Mouse (Mus musculus): ENCODE results near the gene Grik1. TPM values are rescaled to one million over a fixed set of nuclear protein-coding genes. Genes with fewer than 3 reads are reported as not detected.

Grik1 gene
- polyA plus RNA-seq, 1 experiment from 2014 or later: 5.2 TPM

DNA sequence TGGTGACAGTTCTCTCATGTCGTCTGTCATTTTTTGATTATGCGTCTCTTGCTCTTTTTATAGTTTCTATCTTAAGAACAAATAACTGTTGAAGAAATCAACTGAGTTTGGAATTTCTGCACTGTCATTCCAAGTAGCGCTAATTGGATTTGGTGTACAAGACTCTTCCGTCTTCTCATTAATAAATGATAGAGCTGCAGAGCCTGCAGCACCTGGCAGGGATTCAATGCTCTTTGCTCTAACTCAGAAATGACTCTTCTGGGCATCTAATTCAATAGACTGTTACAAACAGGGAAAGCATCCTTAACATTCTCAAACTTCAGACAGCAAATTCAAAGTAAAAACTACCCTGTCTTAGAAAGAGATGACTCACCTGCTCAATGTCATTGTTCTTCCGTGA lies 376.3 kb downstream of the Grik1 start:
- ATAC-seq (ENCODE audit: low FRiP score, low read depth): no peak
- 94% methylated on average over 5 of the region's 5 CpGs for WGBS

DNA sequence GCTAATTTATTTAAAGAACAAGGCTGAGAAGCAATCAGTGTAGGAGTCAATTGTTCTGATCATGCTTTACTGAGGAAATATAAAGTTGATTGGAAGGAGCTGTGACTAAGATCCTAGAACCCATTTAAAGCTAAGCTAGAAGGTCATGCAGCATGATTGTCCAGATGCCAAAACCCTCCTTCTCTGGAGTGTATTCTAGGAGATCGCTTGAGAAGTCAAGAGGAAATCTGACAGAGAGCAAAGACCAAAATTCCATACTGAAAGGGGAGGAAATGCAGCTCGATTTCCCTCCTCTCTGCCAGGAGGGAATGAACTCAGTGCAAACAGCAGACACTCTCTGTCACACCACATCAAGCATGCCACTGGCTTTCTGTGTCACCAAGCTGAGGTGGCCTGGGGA lies 378.9 kb downstream of the Grik1 start:
- H3K4me1 ChIP-seq: peaks cover 5% of the 10 kb centered on the region; the same call in 1 of the 2 replicates
- no peak overlapping the region for H3K9ac ChIP-seq (replicated peaks)
- 77% methylated on average over 2 of the region's 2 CpGs for WGBS
- H3K27ac ChIP-seq (replicated peaks): no peak overlapping the region
- H3K36me3 ChIP-seq: no peaks in the 10 kb centered on the region
- no peaks in the 10 kb centered on the region for H3K27me3 ChIP-seq
- no peak for ATAC-seq (ENCODE audit: low FRiP score, low read depth)
- H3K4me2 ChIP-seq (replicated peaks): no peak overlapping the region
- no peaks in the 10 kb centered on the region for H3K9me3 ChIP-seq
- no peak overlapping the region for H3K4me3 ChIP-seq

More for the DNA sequence above, 376.3 kb downstream of the Grik1 start:
- Histone ChIP-seq H3K4me2 (replicated peaks) (no peak overlapping the region), H3K27ac (replicated peaks) (no peak overlapping the region), H3K27me3 (no peaks in the 10 kb centered on the region), H3K9me3 (no peaks in the 10 kb centered on the region), H3K36me3 (no peaks in the 10 kb centered on the region), H3K9ac (replicated peaks) (no peak overlapping the region), H3K4me1 (peaks cover 21% of the 10 kb centered on the region), H3K4me3 (no peak overlapping the region)

DNA sequence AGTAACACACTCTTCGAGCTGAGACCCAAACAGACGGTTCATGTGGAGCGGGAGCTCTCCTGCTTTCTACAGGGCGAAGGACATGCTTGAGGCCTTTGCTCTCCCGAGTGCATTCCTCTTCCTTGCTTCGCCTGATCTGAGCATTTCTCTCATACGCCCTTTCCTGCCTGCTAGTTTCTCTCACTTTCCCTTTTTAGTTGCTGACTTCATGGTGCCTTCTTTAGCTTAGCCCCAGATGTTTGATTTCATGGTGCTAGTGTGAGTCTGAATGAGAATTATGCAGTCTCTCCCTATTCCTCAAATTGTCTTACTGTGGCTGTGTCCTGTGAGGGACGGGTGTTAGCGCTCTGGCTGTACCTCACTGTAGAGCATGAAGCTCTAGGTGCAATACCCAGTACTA lies 388.0 kb downstream of the Grik1 start:
- no peak overlapping the region for H3K27ac ChIP-seq (replicated peaks)
- no peak overlapping the region for H3K4me2 ChIP-seq (replicated peaks)
- no peaks in the 10 kb centered on the region for H3K4me1 ChIP-seq
- 82% methylated on average over 9 of the region's 9 CpGs for WGBS
- no peak for ATAC-seq (ENCODE audit: low FRiP score, low read depth)
- H3K36me3 ChIP-seq: no peaks in the 10 kb centered on the region
- no peaks in the 10 kb centered on the region for H3K27me3 ChIP-seq
- H3K9ac ChIP-seq (replicated peaks): no peak overlapping the region
- H3K4me3 ChIP-seq: no peak overlapping the region
- H3K9me3 ChIP-seq: no peaks in the 10 kb centered on the region

DNA sequence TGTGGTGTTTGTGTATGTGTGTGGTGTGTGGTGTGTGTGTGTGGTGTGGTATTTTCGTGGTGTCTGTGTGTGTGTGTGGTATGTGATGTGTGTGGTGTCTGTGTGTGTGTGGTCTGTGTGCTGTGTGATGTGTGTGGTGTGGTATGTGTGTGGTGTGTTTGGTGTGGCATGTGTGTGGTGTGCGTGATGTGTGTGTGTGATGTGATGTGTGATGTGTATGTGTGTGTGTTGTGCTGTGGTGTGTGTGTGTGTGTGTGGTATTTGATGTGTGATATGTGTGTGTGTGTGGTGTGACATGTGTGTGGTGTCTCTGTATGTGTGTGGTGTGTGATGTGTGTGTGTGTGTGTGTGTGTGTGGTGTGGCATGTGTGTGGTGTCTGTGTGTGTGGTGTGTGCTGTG lies 388.9 kb downstream of the Grik1 start:
- no peaks in the 10 kb centered on the region for H3K27me3 ChIP-seq
- no peak overlapping the region for H3K4me3 ChIP-seq
- no peaks in the 10 kb centered on the region for H3K4me1 ChIP-seq
- no peaks in the 10 kb centered on the region for H3K9me3 ChIP-seq
- WGBS: 98% methylated on average over 2 of the region's 2 CpGs
- no peak overlapping the region for H3K4me2 ChIP-seq (replicated peaks)
- no peaks in the 10 kb centered on the region for H3K36me3 ChIP-seq
- H3K9ac ChIP-seq (replicated peaks): no peak overlapping the region
- H3K27ac ChIP-seq (replicated peaks): no peak overlapping the region
- no peak; the same call in 1 of the 2 replicates for ATAC-seq (ENCODE audit: low FRiP score, low read depth)

DNA sequence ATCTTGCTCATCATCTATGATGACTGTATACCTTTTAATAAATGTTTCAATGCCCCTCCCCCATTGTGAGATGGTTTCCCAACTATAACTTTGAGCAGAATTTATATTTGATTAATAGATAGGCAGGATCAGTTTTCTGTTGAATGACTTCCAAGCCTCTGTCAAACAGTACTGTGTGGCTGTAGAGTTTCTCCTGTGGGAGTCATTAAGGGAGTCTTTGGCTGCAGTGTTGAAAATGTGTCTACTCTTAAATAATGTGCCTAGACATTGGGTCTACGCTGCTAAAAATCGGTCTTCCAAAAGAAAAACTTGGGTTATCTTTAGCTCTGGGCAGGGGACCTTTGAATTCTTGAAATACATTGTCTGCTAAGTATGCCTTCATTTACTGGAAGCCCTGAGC lies 414.1 kb downstream of the Grik1 start:
- ATAC-seq (ENCODE audit: low FRiP score, low read depth): no peak
- no peaks in the 10 kb centered on the region for H3K9me3 ChIP-seq
- 94% methylated on average over 2 of the region's 2 CpGs for WGBS

DNA sequence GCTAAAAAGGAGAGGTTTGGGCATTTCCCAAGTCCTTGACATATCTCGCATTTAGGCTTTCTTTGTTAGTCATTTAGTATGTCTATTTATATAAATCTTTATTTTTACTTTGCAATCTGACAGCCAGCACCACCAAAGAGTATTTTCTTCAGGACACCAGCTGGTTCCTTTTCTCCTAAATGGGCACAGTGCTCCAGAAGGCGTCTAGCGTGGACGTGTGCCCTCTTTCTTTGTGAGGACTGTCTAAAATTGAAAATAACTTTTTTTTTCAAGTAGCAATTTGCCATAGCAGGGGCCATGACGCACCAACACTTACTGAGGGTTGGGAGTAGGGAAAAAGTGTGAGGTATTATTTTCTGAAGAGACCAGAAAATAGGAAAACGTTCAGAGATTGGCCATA lies 425.5 kb downstream of the Grik1 start:
- Histone ChIP-seq H3K36me3 (no peaks in the 10 kb centered on the region), H3K27ac (replicated peaks) (no peak overlapping the region), H3K9ac (replicated peaks) (no peak overlapping the region), H3K9me3 (no peaks in the 10 kb centered on the region), H3K27me3 (no peaks in the 10 kb centered on the region), H3K4me1 (no peaks in the 10 kb centered on the region), H3K4me2 (replicated peaks) (no peak overlapping the region), H3K4me3 (no peak overlapping the region)
- 88% methylated on average over 6 of the region's 6 CpGs for WGBS
- no peak for ATAC-seq (ENCODE audit: low FRiP score, low read depth)

More for the DNA sequence above, 414.1 kb downstream of the Grik1 start:
- Histone ChIP-seq H3K4me1 (no peaks in the 10 kb centered on the region), H3K27me3 (no peaks in the 10 kb centered on the region), H3K9ac (replicated peaks) (no peak overlapping the region), H3K4me2 (replicated peaks) (no peak overlapping the region), H3K27ac (replicated peaks) (no peak overlapping the region), H3K4me3 (no peak overlapping the region), H3K36me3 (no peaks in the 10 kb centered on the region)

DNA sequence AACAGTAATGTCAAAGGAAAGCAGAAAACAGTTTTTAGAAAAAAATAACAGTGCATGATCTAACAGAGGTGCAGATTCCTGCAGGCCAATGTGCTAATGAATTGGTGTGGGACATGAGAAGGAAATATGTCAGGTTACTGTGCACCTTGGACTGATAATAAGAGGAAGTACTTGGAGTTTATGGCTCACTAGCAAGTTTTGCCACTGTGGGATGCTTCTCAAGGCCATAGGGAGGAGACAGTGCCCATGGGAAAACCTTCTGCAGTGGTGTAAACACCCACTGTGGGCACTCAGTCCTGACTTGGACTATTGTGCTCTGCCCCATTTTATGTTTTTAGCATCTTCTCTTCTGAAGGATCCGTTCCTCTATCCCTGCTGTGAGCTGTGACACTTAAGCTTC lies 428.3 kb downstream of the Grik1 start:
- 22% methylated on average over 1 of the region's 1 CpGs for WGBS
- Histone ChIP-seq H3K27ac (replicated peaks) (no peak overlapping the region), H3K9ac (replicated peaks) (no peak overlapping the region), H3K36me3 (no peaks in the 10 kb centered on the region), H3K4me2 (replicated peaks) (no peak overlapping the region), H3K4me1 (no peaks in the 10 kb centered on the region), H3K4me3 (no peak overlapping the region), H3K9me3 (no peaks in the 10 kb centered on the region), H3K27me3 (no peaks in the 10 kb centered on the region)
- ATAC-seq (ENCODE audit: low FRiP score, low read depth): no peak

DNA sequence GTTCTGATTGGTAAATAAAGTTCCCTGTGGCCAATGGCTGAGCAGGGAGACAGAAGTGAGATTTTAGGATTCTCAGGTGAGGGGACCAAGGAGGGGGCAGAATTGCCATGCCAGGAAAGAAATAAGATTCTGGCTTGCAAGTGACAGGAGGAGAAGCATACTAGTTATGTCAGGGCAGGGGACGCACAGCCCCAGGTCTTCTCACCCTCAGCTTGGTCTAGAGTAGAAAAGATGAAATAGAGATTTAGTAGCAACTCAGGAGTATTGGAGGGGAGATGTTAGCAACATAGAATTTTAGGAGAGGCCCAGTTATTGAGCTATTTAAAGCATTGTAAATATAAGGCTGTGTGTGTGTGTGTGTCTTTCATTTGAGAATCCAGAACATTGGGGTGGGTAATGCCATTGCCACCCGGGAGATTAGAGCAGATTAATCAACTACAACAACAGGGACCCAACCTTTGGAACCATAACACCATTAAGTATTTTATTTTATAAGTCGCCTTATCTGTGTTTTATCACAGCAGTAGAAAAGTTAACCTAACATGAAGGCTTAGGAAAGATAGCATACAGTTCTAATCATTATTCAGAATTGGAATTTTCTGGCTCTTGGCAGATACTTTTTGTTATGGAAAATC lies 436.5 kb downstream of the Grik1 start:
- no peak overlapping the region for H3K4me3 ChIP-seq
- H3K27me3 ChIP-seq: no peaks in the 10 kb centered on the region; the same call in 1 of the 2 replicates
- H3K27ac ChIP-seq (replicated peaks): no peak overlapping the region
- 87% methylated on average over 3 of the region's 3 CpGs for WGBS
- H3K9ac ChIP-seq (replicated peaks): no peak overlapping the region
- ATAC-seq (ENCODE audit: low FRiP score, low read depth): no peak
- no peak overlapping the region for H3K4me2 ChIP-seq (replicated peaks)
- H3K4me1 ChIP-seq: peaks cover 7% of the 10 kb centered on the region
- no peaks in the 10 kb centered on the region for H3K9me3 ChIP-seq
- H3K36me3 ChIP-seq: no peaks in the 10 kb centered on the region

DNA sequence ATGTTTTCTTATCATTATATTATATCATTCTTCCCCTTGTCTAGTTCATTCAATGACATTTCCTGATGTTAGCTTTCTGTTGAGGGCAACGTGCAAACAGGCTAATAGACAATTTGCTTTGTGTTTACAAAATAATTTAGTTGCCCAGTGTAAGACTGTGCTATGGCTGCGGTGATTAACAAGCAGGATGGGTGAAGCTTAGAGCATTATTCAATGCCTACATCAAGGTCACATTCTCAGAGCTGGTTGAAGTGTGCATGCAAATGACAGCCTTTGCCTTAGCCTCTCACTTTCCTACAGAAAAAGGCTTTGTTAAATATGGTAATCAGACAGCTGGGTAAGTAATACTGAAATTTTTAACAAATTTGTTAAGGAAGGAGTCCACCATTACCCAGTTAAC lies 438.5 kb downstream of the Grik1 start:
- Histone ChIP-seq H3K4me3 (no peak overlapping the region), H3K9me3 (no peaks in the 10 kb centered on the region), H3K27ac (replicated peaks) (no peak overlapping the region), H3K9ac (replicated peaks) (no peak overlapping the region), H3K36me3 (no peaks in the 10 kb centered on the region), H3K27me3 (no peaks in the 10 kb centered on the region; the same call in 1 of the 2 replicates), H3K4me2 (replicated peaks) (no peak overlapping the region), H3K4me1 (peaks cover 7% of the 10 kb centered on the region)
- ATAC-seq (ENCODE audit: low FRiP score, low read depth): peak; percentile 70
- WGBS: 57% methylated on average over 2 of the region's 2 CpGs

DNA sequence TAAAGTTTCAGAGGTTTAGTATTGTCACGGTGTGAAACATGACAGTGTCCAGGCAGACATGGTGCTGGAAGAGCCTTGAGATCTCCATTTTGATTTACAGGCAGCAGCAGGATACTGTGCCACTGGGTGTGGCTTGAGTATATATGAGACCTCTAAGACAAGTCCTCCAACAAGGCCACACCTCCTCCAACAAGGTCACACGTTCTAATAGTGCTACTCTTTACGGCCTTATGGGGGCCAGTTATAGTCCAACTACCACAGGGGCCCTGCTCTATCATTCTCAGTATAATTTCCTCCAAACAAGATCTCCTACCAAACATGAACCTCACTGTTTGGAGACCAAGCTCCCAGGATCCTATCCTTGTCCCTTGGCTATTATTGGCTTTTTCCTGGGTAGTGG lies 441.3 kb downstream of the Grik1 start:
- no peaks in the 10 kb centered on the region for H3K27me3 ChIP-seq
- no peaks in the 10 kb centered on the region for H3K36me3 ChIP-seq
- WGBS: 94% methylated on average over 3 of the region's 3 CpGs
- H3K9ac ChIP-seq (replicated peaks): no peak overlapping the region
- H3K4me1 ChIP-seq: peaks cover 7% of the 10 kb centered on the region
- no peak for ATAC-seq (ENCODE audit: low FRiP score, low read depth)
- H3K4me3 ChIP-seq: no peak overlapping the region
- no peak overlapping the region for H3K4me2 ChIP-seq (replicated peaks)
- no peak overlapping the region for H3K27ac ChIP-seq (replicated peaks)
- H3K9me3 ChIP-seq: no peaks in the 10 kb centered on the region

Other genes with a start within 250 kb of the Grik1 start
- gene Cldn17, start 216.7 kb upstream of the Grik1 start, polyA plus RNA-seq (2016; fragmentation: Nextera tagmentation; extraction: Ambion mirVana): not detected in 2 replicates

Data from midbrain, embryonic 12.5 days (tissue).